8 mouse cellular contexts compared by ENCODE assay signal in the genomic region with DNA sequence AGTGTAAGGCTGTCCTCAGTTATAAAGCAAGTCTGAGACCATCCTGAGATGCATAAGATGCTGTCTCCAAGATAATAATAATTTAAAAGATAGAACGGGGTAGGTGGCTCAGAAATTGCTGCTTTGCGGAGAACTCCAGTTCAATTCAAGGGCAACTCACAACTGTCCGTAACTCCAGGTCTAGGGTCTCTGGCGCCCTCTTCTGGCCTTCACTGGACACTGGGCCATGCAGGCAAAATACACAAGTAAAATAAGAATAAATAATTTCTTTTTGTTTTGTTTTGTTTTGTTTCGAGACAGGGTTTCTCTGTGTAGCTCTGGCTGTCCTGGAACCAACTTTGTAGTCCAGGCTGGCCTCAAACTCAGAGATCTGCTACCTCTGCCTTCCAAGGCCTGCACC. TPM values are rescaled to one million over a fixed set of nuclear protein-coding genes. Genes with fewer than 3 reads are reported as not detected.
A peak's percentile ranks its signal among the peaks of the same experiment; 100 is the strongest.
DNase-seq lines count a peak whose midpoint lies in the region; ATAC-seq and TF ChIP-seq lines count a peak whose summit lies in the region.

No protein-coding gene starts in this region.

- H3K27me3 ChIP-seq in forebrain, embryonic 10.5 days (ENCODE audit: poor library complexity, severe bottlenecking) = no peaks in the 10 kb centered on the region
- H3K27me3 ChIP-seq in forebrain, embryonic 12.5 days = no peaks in the 10 kb centered on the region
- H3K27me3 ChIP-seq in midbrain, embryonic 11.5 days (ENCODE audit: control insufficient read depth, insufficient read depth, low read length) = no peaks in the 10 kb centered on the region
- H3K27me3 ChIP-seq in midbrain, embryonic 13.5 days = no peaks in the 10 kb centered on the region

- no peak overlapping the region for H3K9ac ChIP-seq in forebrain, embryonic 12.5 days
- H3K9ac ChIP-seq in midbrain, embryonic 11.5 days (ENCODE audit: low read length) = no peak overlapping the region
- H3K9ac ChIP-seq in midbrain, embryonic 13.5 days (replicated peaks) = no peak overlapping the region

- no peak for TF ChIP-seq POLR2A in bone marrow macrophage, adult 2 months (IDR thresholded peaks at IDR 0.05; ENCODE audit: borderline replicate concordance, low read depth, low read length)

- 26% methylated on average over 5 of the region's 5 CpGs for WGBS in forebrain, embryonic 10.5 days
- 12% methylated on average over 5 of the region's 5 CpGs for WGBS in forebrain, embryonic 12.5 days
- WGBS in midbrain, embryonic 11.5 days = 20% methylated on average over 5 of the region's 5 CpGs
- 13% methylated on average over 5 of the region's 5 CpGs for WGBS in midbrain, embryonic 13.5 days

- no peak overlapping the region for H3K27ac ChIP-seq in forebrain, embryonic 10.5 days
- no peak overlapping the region for H3K27ac ChIP-seq in forebrain, embryonic 12.5 days
- H3K27ac ChIP-seq in midbrain, embryonic 11.5 days (ENCODE audit: low read depth, low read length) = no peak overlapping the region
- no peak overlapping the region for H3K27ac ChIP-seq in midbrain, embryonic 13.5 days
- no peak overlapping the region for H3K27ac ChIP-seq in bone marrow macrophage, adult 2 months (ENCODE audit: insufficient read depth, low read depth, low read length)

- peak; percentile 77 for DNase-seq in forebrain, embryonic 10.5 days (ENCODE audit: extremely low spot score, low spot score)
- peak; percentile 92 for DNase-seq in midbrain, embryonic 11.5 days (ENCODE audit: low spot score, missing footprints)
- peak; percentile 60 for DNase-seq in gastrocnemius, postnatal 14 days
- peak; percentile 84 for DNase-seq in lung, postnatal 14 days
- peak; percentile 89 for DNase-seq in testis, postnatal 10 days (ENCODE audit: low spot score)

- H3K4me1 ChIP-seq in forebrain, embryonic 10.5 days = peaks cover 15% of the 10 kb centered on the region
- peaks cover 5% of the 10 kb centered on the region for H3K4me1 ChIP-seq in forebrain, embryonic 12.5 days
- no peaks in the 10 kb centered on the region for H3K4me1 ChIP-seq in midbrain, embryonic 11.5 days (ENCODE audit: control insufficient read depth, insufficient read depth, low read length)
- no peaks in the 10 kb centered on the region; the same call in 1 of the 2 replicates for H3K4me1 ChIP-seq in midbrain, embryonic 13.5 days (replicated peaks)
- H3K4me1 ChIP-seq in bone marrow macrophage, adult 2 months (ENCODE audit: control insufficient read depth, insufficient read depth, low read length) = no peaks in the 10 kb centered on the region

- peaks cover 7% of the 10 kb centered on the region for H3K9me3 ChIP-seq in forebrain, embryonic 10.5 days
- peaks cover 6% of the 10 kb centered on the region for H3K9me3 ChIP-seq in forebrain, embryonic 12.5 days
- no peaks in the 10 kb centered on the region for H3K9me3 ChIP-seq in midbrain, embryonic 11.5 days (ENCODE audit: control insufficient read depth, low read length)
- no peaks in the 10 kb centered on the region for H3K9me3 ChIP-seq in midbrain, embryonic 13.5 days

- intact Hi-C loops in gastrocnemius, postnatal 14 days (cut with DNase I; ENCODE audit: low total_unique reads) = no loop called here

- peak; percentile 82 for TF ChIP-seq CTCF in bone marrow macrophage, adult 2 months (IDR thresholded peaks at IDR 0.05; ENCODE audit: low read depth, low read length)

- H3K4me3 ChIP-seq in forebrain, embryonic 10.5 days = no peak overlapping the region
- H3K4me3 ChIP-seq in forebrain, embryonic 12.5 days (replicated peaks) = no peak overlapping the region
- H3K4me3 ChIP-seq in midbrain, embryonic 11.5 days (ENCODE audit: low read depth, low read length) = no peak overlapping the region
- H3K4me3 ChIP-seq in midbrain, embryonic 13.5 days (replicated peaks) = no peak overlapping the region
- H3K4me3 ChIP-seq in bone marrow macrophage, adult 2 months (ENCODE audit: insufficient read depth, low read length) = no peak overlapping the region

- no peaks in the 10 kb centered on the region for H3K36me3 ChIP-seq in forebrain, embryonic 10.5 days (replicated peaks)
- no peaks in the 10 kb centered on the region for H3K36me3 ChIP-seq in forebrain, embryonic 12.5 days (replicated peaks)
- no peaks in the 10 kb centered on the region for H3K36me3 ChIP-seq in midbrain, embryonic 11.5 days (ENCODE audit: control insufficient read depth, insufficient read depth, low read length)
- H3K36me3 ChIP-seq in midbrain, embryonic 13.5 days = no peaks in the 10 kb centered on the region

- ATAC-seq in forebrain, embryonic 12.5 days (ENCODE audit: low FRiP score) = no peak
- ATAC-seq in midbrain, embryonic 11.5 days (ENCODE audit: low FRiP score) = no peak
- no peak for ATAC-seq in midbrain, embryonic 13.5 days

- no peak overlapping the region for H3K4me2 ChIP-seq in forebrain, embryonic 12.5 days
- no peak overlapping the region for H3K4me2 ChIP-seq in midbrain, embryonic 11.5 days
- no peak overlapping the region for H3K4me2 ChIP-seq in midbrain, embryonic 13.5 days (replicated peaks)

RNA-seq across cellular contexts. Expression of gene Extl1, which starts 4.7 kb away (rescaled TPM):
- polyA plus RNA-seq in forebrain, embryonic 10.5 days (2016; fragmentation: Nextera tagmentation; extraction: Ambion mirVana) = 0.22 and 0.27 TPM in 2 replicates
- 0.32 and 0.37 TPM in 2 replicates for polyA plus RNA-seq in forebrain, embryonic 12.5 days (2016; fragmentation: Nextera tagmentation; extraction: Ambion mirVana)
- polyA plus RNA-seq in midbrain, embryonic 11.5 days (2014; fragmentation: Nextera tagmentation; extraction: Ambion mirVana) = 0.06 and 0.11 TPM in 2 replicates
- 0.16 and 0.40 TPM in 2 replicates for polyA plus RNA-seq in midbrain, embryonic 13.5 days (2015; fragmentation: Nextera tagmentation; extraction: Ambion mirVana)
- 0.56 TPM in 1 of 2 replicates, not detected in the other for polyA plus RNA-seq in bone marrow macrophage, adult 2 months (2012; ENCODE audit: insufficient read depth, insufficient read length, missing spikeins)
- 10 to 100 TPM; 36.3 to 37.2 TPM for total RNA-seq in gastrocnemius, postnatal 14 days (2021)

RNA-seq across cellular contexts. Expression of gene Pafah2, which starts 7.7 kb away (rescaled TPM):
- 6.3 and 6.4 TPM in 2 replicates for polyA plus RNA-seq in forebrain, embryonic 10.5 days (2016; fragmentation: Nextera tagmentation; extraction: Ambion mirVana)
- polyA plus RNA-seq in forebrain, embryonic 12.5 days (2016; fragmentation: Nextera tagmentation; extraction: Ambion mirVana) = 7.2 and 8.3 TPM in 2 replicates
- polyA plus RNA-seq in midbrain, embryonic 11.5 days (2014; fragmentation: Nextera tagmentation; extraction: Ambion mirVana) = 8.8 and 10.0 TPM in 2 replicates
- polyA plus RNA-seq in midbrain, embryonic 13.5 days (2015; fragmentation: Nextera tagmentation; extraction: Ambion mirVana) = 6.4 and 6.6 TPM in 2 replicates
- 6.4 and 8.0 TPM in 2 replicates for polyA plus RNA-seq in bone marrow macrophage, adult 2 months (2012; ENCODE audit: insufficient read depth, insufficient read length, missing spikeins)
- 1 to 10 TPM; 3.2 to 3.4 TPM for total RNA-seq in gastrocnemius, postnatal 14 days (2021)

RNA-seq across cellular contexts. Expression of gene Slc30a2, which starts 45.4 kb away (rescaled TPM):
- polyA plus RNA-seq in forebrain, embryonic 10.5 days (2016; fragmentation: Nextera tagmentation; extraction: Ambion mirVana) = not detected in 2 replicates
- polyA plus RNA-seq in forebrain, embryonic 12.5 days (2016; fragmentation: Nextera tagmentation; extraction: Ambion mirVana) = not detected in 2 replicates
- not detected in 2 replicates for polyA plus RNA-seq in midbrain, embryonic 11.5 days (2014; fragmentation: Nextera tagmentation; extraction: Ambion mirVana)
- polyA plus RNA-seq in midbrain, embryonic 13.5 days (2015; fragmentation: Nextera tagmentation; extraction: Ambion mirVana) = 0.05 and 0.12 TPM in 2 replicates
- polyA plus RNA-seq in bone marrow macrophage, adult 2 months (2012; ENCODE audit: insufficient read depth, insufficient read length, missing spikeins) = not detected in 2 replicates
- total RNA-seq in gastrocnemius, postnatal 14 days (2021) = 1 to 10 TPM in 1 of 2 experiments, under 1 TPM in 1; 0.47 to 6.3 TPM
